Mouse (Mus musculus) embryonic facial prominence, embryonic 15.5 days (tissue): ENCODE measurements around the gene Ube2e1. TPM values are rescaled to one million over a fixed set of nuclear protein-coding genes. Genes with fewer than 3 reads are reported as not detected.
"Not testable (repeated sequence)": the region's sequence is repeated elsewhere in the genome, so short reads cannot be mapped to it uniquely, and the experiment has no call there.

ENCODE experiments used
- ATAC-seq: fragments of 200-750 bp; cut with Nextera tagmentation; 2 replicates; pipeline ENCODE4 v1.8.0; 2017; ENCODE audit warnings: low read depth, moderate TSS enrichment; ENCODE audit not compliant: insufficient number of reproducible peaks, low FRiP score, low TSS enrichment
- H3K27ac ChIP-seq: fragments of 300-500 bp; sonication (generic); replicated peaks from 2 replicates; pipeline ENCODE4 v1.5.1; 2015; ENCODE audit warnings: mild to moderate bottlenecking, inconsistent platforms
- H3K27me3 ChIP-seq: fragments of 300-500 bp; sonication (generic); 2 replicates; pipeline ENCODE4 v1.6.1; 2015; ENCODE audit warnings: inconsistent platforms
- H3K36me3 ChIP-seq: fragments of 300-500 bp; sonication (generic); 2 replicates; pipeline ENCODE4 v1.6.1; 2015; ENCODE audit warnings: mild to moderate bottlenecking, inconsistent platforms
- H3K4me1 ChIP-seq: fragments of 300-500 bp; sonication (generic); 2 replicates; pipeline ENCODE4 v1.6.1; 2015; ENCODE audit warnings: inconsistent platforms
- H3K4me2 ChIP-seq: fragments of 300-500 bp; sonication (generic); replicated peaks from 2 replicates; pipeline ENCODE4 v1.6.1; 2015; ENCODE audit warnings: mild to moderate bottlenecking, inconsistent platforms
- H3K4me3 ChIP-seq: fragments of 300-500 bp; sonication (generic); replicated peaks from 2 replicates; pipeline ENCODE4 v1.5.1; 2015; ENCODE audit warnings: mild to moderate bottlenecking, inconsistent platforms
- H3K9ac ChIP-seq: fragments of 300-500 bp; sonication (generic); 2 replicates; pipeline ENCODE4 v1.6.1; 2015; ENCODE audit warnings: inconsistent platforms
- H3K9me3 ChIP-seq: fragments of 300-500 bp; sonication (generic); replicated peaks from 2 replicates; pipeline ENCODE4 v1.6.1; 2016; ENCODE audit warnings: inconsistent platforms
- WGBS: fragments of 180-500 bp; shearing (Covaris S2); methylation state at CpG from one replicate; pipeline ENCODE4 v1.1.7; 2015; 5-methylcytosine and 5-hydroxymethylcytosine counted together
- polyA plus RNA-seq: library from polyadenylated mRNA; unstranded; fragments of >200 nt; fragmentation: Nextera tagmentation; extraction: Ambion mirVana; gene quantifications from 2 replicates; pipeline ENCODE4 v1.2.1, GENCODE M21; 2015

The Ube2e1 gene
- polyA plus RNA-seq, 1 experiment from 2014 or later, result 140 TPM

DNA sequence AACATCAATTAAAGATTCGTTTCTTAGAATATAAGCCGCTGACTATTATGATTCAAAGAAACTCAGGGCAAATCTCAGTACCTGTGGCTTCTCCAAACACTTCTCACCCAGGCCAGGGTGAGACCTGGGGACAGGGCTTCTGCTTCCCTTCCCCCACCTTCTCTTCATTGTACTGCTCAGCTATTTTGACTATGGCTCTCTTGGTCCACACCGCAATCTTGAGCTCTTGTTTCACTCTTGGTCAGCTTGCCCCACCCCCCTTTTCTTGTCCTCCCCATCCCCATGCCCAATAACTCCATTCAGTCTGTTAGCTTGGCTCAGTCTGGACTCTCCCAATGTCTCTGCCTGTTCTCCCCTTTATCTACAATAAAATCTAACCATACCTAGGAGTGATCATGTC, 46.2 kb downstream of the Ube2e1 start:
- H3K9me3 ChIP-seq, result no peaks in the 10 kb centered on the region
- 86% methylated on average over 3 of the region's 3 CpGs for WGBS

DNA sequence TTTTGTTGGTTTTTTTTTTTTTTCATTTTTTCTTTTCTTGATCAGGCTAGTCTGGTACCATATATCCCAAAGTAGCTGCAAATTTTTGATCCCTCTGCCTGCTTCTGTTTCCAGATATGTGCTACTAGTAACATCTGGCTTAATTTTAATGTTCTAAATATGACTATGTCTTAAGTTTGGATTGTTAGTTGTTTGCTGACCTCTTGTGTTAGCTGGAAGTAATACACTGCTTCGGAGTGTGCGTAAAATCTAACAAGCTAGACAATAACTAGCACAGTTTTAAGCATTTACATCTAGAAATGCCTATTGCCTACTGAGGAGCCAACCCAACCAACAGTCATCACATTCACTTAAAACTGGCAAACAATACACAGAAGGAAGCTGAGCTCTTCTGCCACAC, 47.1 kb downstream of the Ube2e1 start:
- Histone ChIP-seq H3K4me1 (no peaks in the 10 kb centered on the region), H3K36me3 (peaks cover 25% of the 10 kb centered on the region), H3K27ac (no peak overlapping the region), H3K9ac (no peak overlapping the region), H3K4me2 (no peak overlapping the region), H3K27me3 (no peaks in the 10 kb centered on the region), H3K9me3 (no peaks in the 10 kb centered on the region), H3K4me3 (no peak overlapping the region)
- no peak for ATAC-seq
- WGBS, result 69% methylated on average over 2 of the region's 2 CpGs

More for the DNA sequence above, 46.2 kb downstream of the Ube2e1 start:
- peaks cover 19% of the 10 kb centered on the region for H3K36me3 ChIP-seq
- no peak overlapping the region for H3K9ac ChIP-seq
- H3K4me2 ChIP-seq, result no peak overlapping the region
- ATAC-seq, result no peak
- no peak overlapping the region for H3K4me3 ChIP-seq
- H3K27ac ChIP-seq, result no peak overlapping the region
- no peaks in the 10 kb centered on the region for H3K27me3 ChIP-seq
- H3K4me1 ChIP-seq, result no peaks in the 10 kb centered on the region

DNA sequence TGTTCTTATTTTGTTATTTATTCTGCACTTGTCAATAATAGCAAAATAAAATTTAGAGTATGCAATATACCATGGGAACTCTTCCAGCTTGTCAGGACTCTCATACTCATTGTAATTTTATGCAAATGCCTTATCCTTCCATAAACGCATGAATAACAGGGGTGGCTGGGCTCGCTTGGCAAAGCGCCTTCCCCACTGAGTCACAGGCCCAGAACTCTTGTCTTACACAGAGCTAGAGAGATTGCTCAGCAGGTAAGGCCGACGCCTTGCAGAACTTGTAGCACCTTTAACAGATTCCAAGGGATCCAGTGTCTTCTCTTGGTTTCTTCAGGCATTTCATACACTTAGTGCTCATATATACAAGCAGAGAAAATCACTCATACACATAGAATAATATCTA, 51.3 kb downstream of the Ube2e1 start:
- H3K36me3 ChIP-seq, result peaks cover 51% of the 10 kb centered on the region
- no peaks in the 10 kb centered on the region for H3K9me3 ChIP-seq
- no peak overlapping the region for H3K9ac ChIP-seq
- no peak for ATAC-seq
- H3K4me1 ChIP-seq, result no peaks in the 10 kb centered on the region
- H3K27ac ChIP-seq, result no peak overlapping the region
- 82% methylated on average over 5 of the region's 5 CpGs for WGBS
- no peaks in the 10 kb centered on the region for H3K27me3 ChIP-seq
- no peak overlapping the region for H3K4me3 ChIP-seq
- H3K4me2 ChIP-seq, result no peak overlapping the region

DNA sequence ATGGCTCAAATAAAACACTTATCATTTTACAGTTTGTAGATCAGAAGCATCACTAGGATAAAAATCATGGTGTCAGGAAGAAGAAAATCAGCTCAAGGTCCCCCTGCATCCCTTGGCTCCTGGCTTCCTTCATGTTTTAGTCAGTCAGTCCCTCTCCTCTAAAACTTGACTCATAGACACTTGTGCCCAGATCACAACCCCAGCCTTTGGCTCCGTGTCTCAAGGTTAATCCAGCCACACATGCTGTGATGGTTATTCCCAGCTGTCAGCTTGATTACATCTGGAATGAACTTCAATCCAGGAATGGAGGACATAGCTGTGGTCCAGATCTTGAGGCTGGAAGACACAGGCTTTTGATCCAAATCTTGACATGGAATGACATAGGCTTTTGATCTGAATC, 57.1 kb downstream of the Ube2e1 start:
- no peak overlapping the region for H3K4me2 ChIP-seq
- H3K4me3 ChIP-seq, result no peak overlapping the region
- peaks cover 8% of the 10 kb centered on the region for H3K4me1 ChIP-seq
- H3K9me3 ChIP-seq, result no peaks in the 10 kb centered on the region
- no peak overlapping the region for H3K9ac ChIP-seq
- peaks cover 25% of the 10 kb centered on the region for H3K36me3 ChIP-seq
- no peak for ATAC-seq
- WGBS, result 72% methylated on average over 1 of the region's 1 CpGs
- no peak overlapping the region for H3K27ac ChIP-seq
- no peaks in the 10 kb centered on the region for H3K27me3 ChIP-seq

DNA sequence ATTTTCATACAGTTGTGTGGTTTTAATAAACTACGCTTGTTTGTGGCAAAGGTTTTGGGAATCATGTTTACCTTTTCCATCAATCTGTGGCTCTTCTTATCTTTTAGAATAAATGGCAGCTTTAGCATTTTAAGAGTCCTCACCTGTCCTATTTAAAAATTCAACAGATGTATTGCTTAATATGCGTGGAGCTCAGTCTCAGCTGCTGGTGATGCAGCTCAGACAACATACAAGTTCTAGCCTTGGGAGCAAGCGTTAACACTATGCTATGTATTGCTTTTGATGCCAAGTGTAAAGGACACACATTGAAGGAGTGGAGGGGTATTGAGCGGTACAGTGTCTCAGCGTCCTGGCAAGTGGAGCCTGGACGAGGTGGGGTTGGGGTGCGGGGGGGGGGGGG, 60.0 kb downstream of the Ube2e1 start:
- Histone ChIP-seq H3K4me3 (peak overlapping the region; percentile 86), H3K9me3 (no peaks in the 10 kb centered on the region), H3K36me3 (peaks cover 17% of the 10 kb centered on the region), H3K27ac (peak overlapping the region; percentile 89), H3K4me2 (peak overlapping the region; percentile 61), H3K9ac (peak overlapping the region; percentile 64; the same call in 1 of the 2 replicates), H3K4me1 (peaks cover 12% of the 10 kb centered on the region), H3K27me3 (no peaks in the 10 kb centered on the region)
- no peak for ATAC-seq
- 6% methylated on average over 7 of the region's 7 CpGs for WGBS

DNA sequence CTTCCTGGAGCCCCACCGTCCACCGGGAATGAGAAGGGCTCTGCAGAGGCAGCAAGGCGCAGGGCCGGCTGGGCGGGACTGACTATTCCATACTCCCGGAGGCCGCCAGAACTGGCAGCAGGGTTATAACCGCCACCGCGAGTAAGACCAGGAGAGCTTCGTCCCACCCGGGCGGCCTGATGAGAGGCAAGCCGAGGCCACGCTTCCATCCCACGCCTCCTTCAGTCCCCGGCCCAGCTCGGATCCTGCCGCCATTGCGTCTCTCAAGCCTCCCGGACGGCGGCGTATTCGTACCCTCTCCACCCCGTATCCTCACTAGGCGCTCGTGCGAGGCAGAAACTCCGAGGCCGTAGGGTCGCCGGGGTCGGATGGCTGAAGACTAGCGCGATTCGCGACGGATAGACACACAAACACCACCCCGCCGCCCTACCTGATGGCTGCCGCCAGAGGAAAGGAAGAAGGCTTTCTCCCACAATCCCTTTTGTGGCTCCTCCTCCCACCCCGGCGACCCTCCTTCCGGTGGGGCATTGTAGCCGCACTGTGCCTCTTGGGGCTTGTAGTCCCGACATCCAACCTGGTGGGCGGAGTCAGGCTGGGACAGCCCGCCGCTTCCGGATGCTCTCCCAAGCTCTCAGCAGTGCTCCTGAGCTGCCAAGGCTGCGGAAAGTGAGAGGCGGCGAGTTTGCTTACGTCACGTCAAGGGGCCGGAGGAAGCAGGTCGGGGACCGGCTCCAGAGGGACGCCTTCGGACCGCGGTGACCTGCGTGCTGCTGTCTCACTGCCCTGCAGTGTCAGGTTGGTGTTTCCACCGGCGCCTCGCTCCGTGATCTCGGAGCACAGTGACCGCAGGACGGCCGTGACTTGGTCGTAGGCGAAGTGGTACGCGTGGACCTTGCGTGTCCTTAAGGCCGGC, 60.9 kb downstream of the Ube2e1 start, which contains the start of the genes Nkiras1 and Rpl15:
Gene Nkiras1, plus strand, starts transcription at position 608 of the 913 bp plus-strand sequence.
Gene Rpl15, minus strand, starts transcription at position 863 of the 913 bp plus-strand sequence.
- under 1% methylated on average over 78 of the region's 78 CpGs for WGBS
- Histone ChIP-seq H3K4me3 (peak within 1 kb of the TSS; percentile 86), H3K9me3 (no peaks in the 10 kb centered on the region), H3K27ac (peak within 1 kb of the TSS; percentile 89), H3K9ac (peak within 1 kb of the TSS; percentile 91), H3K27me3 (no peaks in the 10 kb centered on the region), H3K4me1 (peaks cover 12% of the 10 kb centered on the region), H3K4me2 (peak within 1 kb of the TSS; percentile 61), H3K36me3 (peaks cover 22% of the 10 kb centered on the region)
- ATAC-seq, result peak; percentile 100

DNA sequence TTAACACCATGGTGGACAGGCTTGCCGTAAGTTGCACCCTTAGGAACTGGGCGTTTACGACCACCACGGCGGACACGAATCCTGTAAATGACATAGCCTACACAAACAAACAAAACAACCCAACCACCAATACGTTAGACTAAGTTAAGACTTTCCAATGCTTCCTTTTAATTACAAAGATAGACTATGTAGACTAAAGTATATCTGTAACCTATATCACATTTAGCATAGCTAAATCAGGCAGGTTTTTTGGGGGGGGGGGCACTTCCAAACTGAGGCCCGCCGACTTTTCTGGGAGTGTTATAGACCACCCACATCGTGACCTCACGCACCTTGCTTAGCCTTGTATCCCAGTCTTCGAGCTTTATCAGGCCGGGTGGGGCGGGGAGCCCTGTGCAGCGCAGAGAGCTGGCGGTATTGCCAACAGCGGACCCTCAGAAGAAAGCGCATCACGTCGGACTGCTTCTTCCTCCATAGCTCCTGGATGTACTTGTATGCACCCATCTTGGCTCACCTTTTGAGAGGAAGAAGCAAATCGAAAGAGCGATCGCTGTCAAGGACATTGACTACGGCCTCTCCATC, 61.6 kb downstream of the Ube2e1 start:
- peaks cover 22% of the 10 kb centered on the region for H3K36me3 ChIP-seq
- H3K9ac ChIP-seq, result peak overlapping the region; percentile 91
- peak overlapping the region; percentile 86 for H3K4me3 ChIP-seq
- H3K4me1 ChIP-seq, result peaks cover 12% of the 10 kb centered on the region
- peak overlapping the region; percentile 86 for H3K27ac ChIP-seq
- not testable (repeated sequence) for ATAC-seq, H3K9me3 ChIP-seq, H3K27me3 ChIP-seq
- under 1% methylated on average over 23 of the region's 24 CpGs for WGBS
- H3K4me2 ChIP-seq, result peak overlapping the region; percentile 59

DNA sequence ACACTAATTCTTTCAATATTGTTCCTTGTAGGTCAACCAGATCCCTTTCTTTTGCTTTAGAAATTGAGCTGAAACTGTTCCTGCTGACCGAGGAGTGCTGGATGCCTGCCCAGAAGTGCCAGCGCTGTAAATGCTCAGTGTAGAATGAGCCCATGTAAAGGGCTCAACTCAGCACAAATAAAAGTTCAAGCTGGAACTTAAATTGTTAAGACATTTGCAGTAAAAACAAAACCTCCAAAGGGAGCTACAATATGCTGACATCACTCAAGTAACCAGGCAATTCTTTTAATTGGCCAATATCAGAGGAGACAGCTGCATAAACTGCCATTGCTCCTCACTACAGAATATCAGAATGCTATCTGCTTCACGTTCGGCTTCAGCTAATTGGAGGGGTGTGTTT, 68.2 kb downstream of the Ube2e1 start:
- H3K9me3 ChIP-seq, result no peaks in the 10 kb centered on the region
- H3K27ac ChIP-seq, result no peak overlapping the region
- H3K4me3 ChIP-seq, result no peak overlapping the region
- WGBS, result 32% methylated on average over 4 of the region's 4 CpGs
- peak; percentile 54; the same call in 1 of the 2 replicates for ATAC-seq
- no peaks in the 10 kb centered on the region for H3K4me1 ChIP-seq
- H3K27me3 ChIP-seq, result no peaks in the 10 kb centered on the region
- no peak overlapping the region for H3K9ac ChIP-seq
- peaks cover 19% of the 10 kb centered on the region for H3K36me3 ChIP-seq
- no peak overlapping the region for H3K4me2 ChIP-seq

DNA sequence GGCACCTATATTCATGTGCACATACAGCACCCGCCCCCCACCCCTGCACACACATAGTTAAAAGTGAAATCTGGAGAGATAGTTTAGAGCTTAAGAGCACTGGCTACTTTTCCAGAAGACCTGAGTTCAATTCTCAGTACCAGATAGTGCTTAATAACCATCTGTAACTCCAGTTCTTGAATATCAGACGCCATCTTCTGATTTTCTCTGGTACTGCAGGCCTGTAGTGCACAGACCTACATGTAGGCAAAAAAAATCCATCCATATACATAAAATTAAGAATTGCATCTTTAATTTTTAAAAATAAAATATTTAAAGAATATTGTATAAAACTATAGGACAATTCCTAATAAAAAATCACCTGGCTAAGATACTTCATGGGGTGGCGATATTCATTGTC, 70.5 kb downstream of the Ube2e1 start:
- Histone ChIP-seq H3K27ac (no peak overlapping the region), H3K4me1 (no peaks in the 10 kb centered on the region), H3K4me3 (no peak overlapping the region), H3K27me3 (no peaks in the 10 kb centered on the region), H3K9me3 (no peaks in the 10 kb centered on the region), H3K9ac (no peak overlapping the region), H3K36me3 (no peaks in the 10 kb centered on the region), H3K4me2 (no peak overlapping the region)
- 85% methylated on average over 3 of the region's 3 CpGs for WGBS
- no peak for ATAC-seq

DNA sequence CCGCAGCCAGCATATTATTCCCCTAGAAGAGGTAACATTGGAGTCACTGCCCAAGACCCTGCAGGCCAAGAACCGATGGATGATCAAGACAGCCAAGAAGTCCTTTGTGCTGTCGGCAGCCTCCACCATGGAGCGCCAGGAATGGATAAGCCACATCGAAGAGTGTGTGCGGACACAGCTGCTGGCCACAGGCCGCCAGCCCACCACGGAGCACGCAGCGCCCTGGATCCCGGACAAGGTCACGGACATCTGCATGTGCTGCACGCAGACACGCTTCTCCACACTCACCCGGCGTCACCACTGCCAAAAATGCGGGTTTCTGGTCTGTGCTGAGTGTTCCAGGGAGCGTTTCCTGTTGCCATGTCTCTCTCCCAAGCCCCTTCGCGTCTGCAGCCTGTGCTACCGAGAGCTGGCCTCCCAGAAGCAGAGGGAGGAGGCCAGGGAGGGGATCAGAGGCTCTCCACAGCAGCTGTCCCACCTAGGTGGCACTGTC, 89.0 kb downstream of the Ube2e1 start:
- no peaks in the 10 kb centered on the region for H3K27me3 ChIP-seq
- no peak overlapping the region for H3K27ac ChIP-seq
- WGBS, result 84% methylated on average over 21 of the region's 21 CpGs
- no peak overlapping the region for H3K9ac ChIP-seq
- no peaks in the 10 kb centered on the region for H3K36me3 ChIP-seq
- no peak overlapping the region for H3K4me3 ChIP-seq
- H3K4me2 ChIP-seq, result no peak overlapping the region
- no peaks in the 10 kb centered on the region for H3K9me3 ChIP-seq
- H3K4me1 ChIP-seq, result no peaks in the 10 kb centered on the region
- ATAC-seq, result no peak

DNA sequence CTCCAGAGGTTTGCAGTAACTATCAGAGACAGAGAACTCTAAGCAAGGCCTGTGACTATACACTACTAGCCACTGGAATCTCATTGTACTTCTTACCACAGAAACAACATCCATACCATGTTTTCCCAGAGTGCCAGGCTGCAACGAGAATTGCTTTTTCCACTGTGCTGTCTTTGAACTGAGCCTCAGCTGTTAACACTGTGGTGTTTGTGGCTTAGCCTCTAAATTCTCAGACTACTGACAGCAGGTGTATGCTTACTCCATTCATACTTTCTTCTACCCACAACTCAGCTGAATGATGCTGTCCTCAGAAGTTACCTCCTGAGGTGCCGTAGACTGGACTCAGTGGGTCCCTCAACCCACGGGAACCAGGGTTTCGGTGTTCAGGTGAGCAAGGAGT, 89.9 kb downstream of the Ube2e1 start:
- Histone ChIP-seq H3K27me3 (no peaks in the 10 kb centered on the region), H3K4me2 (no peak overlapping the region), H3K4me3 (no peak overlapping the region), H3K9me3 (no peaks in the 10 kb centered on the region), H3K36me3 (no peaks in the 10 kb centered on the region), H3K9ac (no peak overlapping the region), H3K4me1 (no peaks in the 10 kb centered on the region), H3K27ac (no peak overlapping the region)
- WGBS, result 87% methylated on average over 4 of the region's 4 CpGs
- ATAC-seq, result no peak
